Mouse (Mus musculus) intestine, postnatal 0 days (tissue): ENCODE measurements around the gene Pttg1ip. TPM values are rescaled to one million over a fixed set of nuclear protein-coding genes. Genes with fewer than 3 reads are reported as not detected.

Experiments used
- ATAC-seq: fragments of 200-750 bp; cut with Nextera tagmentation; 2 replicates; pipeline ENCODE4 v1.8.0; 2017; ENCODE audit warnings: mild to moderate bottlenecking, moderate TSS enrichment, moderate library complexity
- H3K27ac ChIP-seq: fragments of 300-500 bp; sonication (generic); 2 replicates; pipeline ENCODE4 v1.5.1; 2014; ENCODE audit warnings: mild to moderate bottlenecking, low read depth, low read length, moderate library complexity
- H3K27me3 ChIP-seq: fragments of 300-500 bp; sonication (generic); replicated peaks from 2 replicates; pipeline ENCODE4 v1.6.1; 2014; ENCODE audit warnings: low read length, mixed read lengths; ENCODE audit not compliant: control insufficient read depth, insufficient read depth
- H3K36me3 ChIP-seq: fragments of 300-500 bp; sonication (generic); 2 replicates; pipeline ENCODE4 v1.6.1; 2014; ENCODE audit warnings: mild to moderate bottlenecking, moderate library complexity; ENCODE audit not compliant: control insufficient read depth, insufficient read depth
- H3K4me1 ChIP-seq: fragments of 300-500 bp; sonication (generic); replicated peaks from 2 replicates; pipeline ENCODE4 v1.6.1; 2014; ENCODE audit warnings: antibody characterized with exemption, low read length, mixed read lengths; ENCODE audit not compliant: control insufficient read depth, insufficient read depth
- H3K4me2 ChIP-seq: fragments of 300-500 bp; sonication (generic); replicated peaks from 2 replicates; pipeline ENCODE4 v1.6.1; 2014; ENCODE audit warnings: low read depth, mild to moderate bottlenecking, moderate library complexity
- H3K4me3 ChIP-seq: fragments of 300-500 bp; sonication (generic); 2 replicates; pipeline ENCODE4 v1.5.1; 2014; ENCODE audit warnings: low read depth, low read length
- H3K9ac ChIP-seq: fragments of 300-500 bp; sonication (generic); 2 replicates; pipeline ENCODE4 v1.6.1; 2014; ENCODE audit warnings: mild to moderate bottlenecking, low read depth, low read length
- H3K9me3 ChIP-seq: fragments of 300-500 bp; sonication (generic); 2 replicates; pipeline ENCODE4 v1.6.1; 2016; ENCODE audit warnings: mixed run types; ENCODE audit not compliant: control insufficient read depth
- CTCF ChIP-seq: sonication (generic); IDR thresholded peaks from 2 replicates; pipeline ENCODE4 v1.5.1; 2016; ENCODE audit warnings: low read depth, mild to moderate bottlenecking, control low read depth, antibody characterized with exemption, moderate library complexity
- WGBS: fragments of 180-500 bp; shearing (Covaris S2); extraction: QIAGEN DNeasy Blood & Tissue Kit; methylation state at CpG from one replicate; pipeline ENCODE4 v1.1.7; 2014; 5-methylcytosine and 5-hydroxymethylcytosine counted together
- polyA plus RNA-seq: library from polyadenylated mRNA; unstranded; fragments of >200 nt; fragmentation: Nextera tagmentation; extraction: Ambion mirVana; gene quantifications from 2 replicates; pipeline ENCODE4 v1.2.1, GENCODE M21; 2015

Gene Pttg1ip
- polyA plus RNA-seq, 1 experiment from 2014 or later, result 200 TPM

DNA sequence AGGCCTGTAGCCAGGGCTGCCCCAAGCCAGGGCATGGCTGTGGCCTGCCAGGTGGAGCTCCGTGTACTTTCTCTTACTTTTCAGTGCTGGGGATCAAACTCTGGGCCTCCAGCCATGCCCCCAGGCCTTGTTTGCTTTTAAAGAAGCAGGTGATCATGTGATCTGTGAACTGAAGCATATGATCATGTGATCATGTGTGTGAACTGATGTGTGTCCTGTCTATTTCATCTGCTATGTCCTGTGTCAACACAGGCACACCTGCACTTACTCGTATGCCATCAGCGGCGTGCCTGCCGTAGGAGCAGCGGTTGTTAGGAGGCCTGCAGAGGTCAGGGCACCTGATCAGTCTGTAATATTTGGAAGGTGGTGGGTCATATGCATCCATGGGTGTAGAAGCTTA is 52.5 kb downstream of the Pttg1ip start:
- TF ChIP-seq CTCF, result no peak
- Histone ChIP-seq H3K4me1 (no peaks in the 10 kb centered on the region), H3K27ac (no peak overlapping the region), H3K36me3 (peaks cover 47% of the 10 kb centered on the region), H3K27me3 (no peaks in the 10 kb centered on the region), H3K9ac (no peak overlapping the region), H3K4me3 (no peak overlapping the region), H3K4me2 (no peak overlapping the region), H3K9me3 (no peaks in the 10 kb centered on the region)
- no peak for ATAC-seq
- WGBS, result 54% methylated on average over 6 of the region's 6 CpGs

DNA sequence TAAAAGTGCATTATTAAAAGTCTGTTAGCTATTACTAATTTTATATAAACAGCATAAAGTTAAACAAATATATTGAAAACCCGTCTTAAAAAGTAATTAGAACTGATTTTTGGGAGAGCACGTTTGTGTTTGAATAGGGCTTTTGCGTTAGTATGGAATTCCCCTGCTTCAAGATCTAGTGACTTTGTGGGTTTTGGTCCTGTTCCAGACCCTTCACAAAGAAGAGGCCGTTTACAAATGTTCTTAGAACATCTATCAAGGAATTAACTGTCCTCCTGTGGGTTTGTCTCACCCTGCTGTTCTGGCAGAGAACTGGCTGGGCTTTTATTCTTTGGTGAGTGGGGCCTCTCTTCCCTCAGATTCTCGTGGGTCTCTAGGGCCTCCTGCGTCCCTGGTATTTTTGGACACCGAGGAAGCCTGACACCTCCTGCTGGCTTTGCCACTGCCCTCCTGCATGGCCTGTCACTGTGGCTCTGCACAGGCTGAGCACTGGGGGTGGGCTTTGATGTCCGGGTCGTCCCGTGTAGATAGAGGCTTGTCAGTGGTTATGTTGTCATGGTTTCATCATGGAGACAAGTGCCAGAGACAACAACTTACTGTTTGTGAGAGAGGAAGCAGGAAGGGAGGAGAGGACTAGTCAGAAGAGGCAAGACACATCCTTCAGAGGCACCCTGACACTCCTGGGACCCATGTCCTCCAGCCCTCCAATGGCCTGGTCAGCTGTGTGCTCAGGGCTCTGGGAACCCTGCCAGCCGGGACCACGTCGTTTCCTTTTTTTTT is 53.1 kb downstream of the Pttg1ip start:
- Histone ChIP-seq H3K4me2 (no peak overlapping the region), H3K27ac (no peak overlapping the region), H3K27me3 (no peaks in the 10 kb centered on the region), H3K9ac (no peak overlapping the region), H3K9me3 (no peaks in the 10 kb centered on the region), H3K4me3 (no peak overlapping the region), H3K36me3 (peaks cover 47% of the 10 kb centered on the region), H3K4me1 (no peaks in the 10 kb centered on the region)
- no peak; the same call in 1 of the 2 replicates for TF ChIP-seq CTCF
- 58% methylated on average over 13 of the region's 13 CpGs for WGBS
- ATAC-seq, result no peak

DNA sequence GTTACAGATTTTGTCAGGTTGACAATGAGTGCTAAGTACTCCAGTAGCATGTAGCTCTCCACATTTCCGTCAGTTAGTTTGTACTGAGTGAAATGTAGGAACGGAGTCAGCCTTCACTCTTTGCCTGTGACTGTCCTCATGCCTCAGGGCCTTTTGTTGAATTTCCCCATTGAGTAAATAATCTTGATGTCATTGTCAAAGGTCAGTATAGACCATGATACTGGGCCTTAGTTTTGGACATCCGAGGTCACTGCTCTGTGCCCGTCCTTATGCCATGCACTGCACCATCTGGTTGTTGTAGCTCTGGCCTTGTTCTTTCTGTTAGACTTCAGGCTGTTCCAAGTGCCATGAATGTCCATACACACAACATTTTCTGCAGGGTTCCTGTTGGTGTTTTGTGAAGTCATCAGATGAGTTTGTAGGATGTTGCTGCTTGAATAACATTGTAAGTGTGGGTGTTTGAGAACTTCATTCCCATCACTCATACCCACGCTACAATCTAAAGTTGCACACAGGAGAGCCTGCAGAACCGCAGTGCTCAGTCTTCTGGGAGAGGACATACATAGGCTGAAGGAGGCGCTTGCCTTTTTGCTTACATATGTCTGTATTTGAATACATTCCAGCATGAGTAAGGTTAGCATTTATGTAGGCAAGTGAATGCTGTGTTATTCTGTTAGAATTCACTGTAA is 54.9 kb downstream of the Pttg1ip start:
- Histone ChIP-seq H3K9me3 (no peaks in the 10 kb centered on the region), H3K4me2 (no peak overlapping the region), H3K4me3 (no peak overlapping the region), H3K36me3 (peaks cover 53% of the 10 kb centered on the region), H3K4me1 (no peaks in the 10 kb centered on the region), H3K27ac (no peak overlapping the region), H3K27me3 (no peaks in the 10 kb centered on the region), H3K9ac (no peak overlapping the region)
- 92% methylated on average over 7 of the region's 7 CpGs for WGBS
- no peak for TF ChIP-seq CTCF
- no peak for ATAC-seq

DNA sequence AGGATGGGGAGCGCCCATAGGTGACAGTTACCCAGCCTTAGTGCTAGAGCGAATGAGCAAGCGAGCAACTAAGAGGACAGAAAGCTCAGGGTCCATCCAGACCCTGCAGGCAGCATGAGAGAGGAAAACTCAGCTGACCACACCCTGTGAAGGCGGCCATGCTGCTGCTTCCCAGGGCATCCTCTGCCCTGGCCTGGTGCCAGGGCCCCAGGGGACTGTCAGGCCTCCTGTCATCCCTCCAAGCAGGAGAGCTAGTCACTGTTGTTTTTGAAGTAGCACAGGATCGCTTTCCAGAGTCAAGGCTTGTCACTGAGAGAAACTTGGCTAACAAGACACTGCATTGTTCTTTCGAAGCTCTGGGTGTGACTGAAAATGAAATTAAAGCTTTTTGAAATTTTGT is 57.4 kb downstream of the Pttg1ip start:
- 78% methylated on average over 6 of the region's 6 CpGs for WGBS
- H3K36me3 ChIP-seq, result peaks cover 55% of the 10 kb centered on the region
- no peak overlapping the region for H3K9ac ChIP-seq

DNA sequence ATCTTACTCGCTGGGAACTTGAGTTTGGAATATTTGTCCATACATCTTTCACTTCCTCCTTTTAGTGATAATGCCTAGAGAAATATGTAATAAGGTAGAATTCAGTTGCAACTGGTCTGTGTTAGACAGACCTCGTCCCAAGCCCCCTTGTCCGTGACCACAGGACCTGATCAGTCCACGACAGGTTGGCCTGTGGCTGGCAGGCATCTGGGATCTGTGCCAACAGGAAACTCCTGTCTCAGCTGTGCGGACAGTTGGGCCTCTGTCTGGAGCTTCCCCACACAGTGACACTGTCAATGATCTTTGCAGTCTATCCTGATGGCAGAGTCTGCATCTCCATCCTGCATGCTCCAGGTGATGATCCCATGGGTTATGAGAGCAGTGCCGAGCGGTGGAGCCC is 61.6 kb downstream of the Pttg1ip start:
- Histone ChIP-seq H3K4me1 (no peaks in the 10 kb centered on the region), H3K9ac (no peak overlapping the region), H3K27ac (no peak overlapping the region), H3K4me3 (no peak overlapping the region), H3K36me3 (peaks cover 62% of the 10 kb centered on the region), H3K9me3 (no peaks in the 10 kb centered on the region), H3K4me2 (no peak overlapping the region), H3K27me3 (no peaks in the 10 kb centered on the region)
- no peak for TF ChIP-seq CTCF
- peak; percentile 9; the same call in 1 of the 2 replicates for ATAC-seq
- 68% methylated on average over 7 of the region's 7 CpGs for WGBS

More for the DNA sequence above, 57.4 kb downstream of the Pttg1ip start:
- Histone ChIP-seq H3K4me2 (no peak overlapping the region), H3K4me1 (no peaks in the 10 kb centered on the region), H3K27ac (no peak overlapping the region), H3K27me3 (no peaks in the 10 kb centered on the region), H3K9me3 (no peaks in the 10 kb centered on the region), H3K4me3 (no peak overlapping the region)
- ATAC-seq, result no peak
- TF ChIP-seq CTCF, result no peak

DNA sequence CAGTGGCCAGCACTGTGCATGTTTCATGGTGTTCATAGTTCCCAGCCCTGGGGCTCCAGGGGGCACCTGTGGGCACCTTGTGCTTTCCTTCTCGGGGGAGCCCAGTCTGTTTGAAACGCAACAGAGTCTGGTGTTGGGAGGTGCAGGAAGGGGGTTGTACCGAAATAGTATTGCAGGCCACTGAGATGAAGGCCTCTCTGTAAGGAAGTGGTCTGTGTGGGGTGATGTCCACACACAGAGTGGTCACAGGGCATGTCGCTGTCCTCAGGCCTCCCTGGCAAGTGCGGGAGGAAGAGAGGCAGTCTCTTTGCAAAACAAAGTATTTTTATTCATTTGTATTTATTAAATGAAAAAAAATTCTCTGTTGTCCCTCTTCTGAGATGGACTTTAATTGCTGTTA is 64.1 kb downstream of the Pttg1ip start:
- H3K36me3 ChIP-seq, result peaks cover 59% of the 10 kb centered on the region
- no peak for TF ChIP-seq CTCF
- no peak overlapping the region for H3K4me3 ChIP-seq

More for the DNA sequence above, 64.1 kb downstream of the Pttg1ip start:
- Histone ChIP-seq H3K27me3 (no peaks in the 10 kb centered on the region), H3K4me1 (no peaks in the 10 kb centered on the region), H3K9ac (no peak overlapping the region), H3K4me2 (no peak overlapping the region), H3K27ac (no peak overlapping the region), H3K9me3 (no peaks in the 10 kb centered on the region)
- ATAC-seq, result no peak
- WGBS, result 89% methylated on average over 5 of the region's 5 CpGs
